Mouse (Mus musculus) spleen, adult 12 weeks (tissue): Measurements from ENCODE around the gene Fbxo11.
"Not testable (repeated sequence)": the region's sequence is repeated elsewhere in the genome, so short reads cannot be mapped to it uniquely, and the experiment has no call there.

Experiments
- DNase-seq: peaks from one replicate; pipeline ENCODE4 v3.0.0; 2022; ENCODE audit warnings: low spot score

Fbxo11 gene

DNA sequence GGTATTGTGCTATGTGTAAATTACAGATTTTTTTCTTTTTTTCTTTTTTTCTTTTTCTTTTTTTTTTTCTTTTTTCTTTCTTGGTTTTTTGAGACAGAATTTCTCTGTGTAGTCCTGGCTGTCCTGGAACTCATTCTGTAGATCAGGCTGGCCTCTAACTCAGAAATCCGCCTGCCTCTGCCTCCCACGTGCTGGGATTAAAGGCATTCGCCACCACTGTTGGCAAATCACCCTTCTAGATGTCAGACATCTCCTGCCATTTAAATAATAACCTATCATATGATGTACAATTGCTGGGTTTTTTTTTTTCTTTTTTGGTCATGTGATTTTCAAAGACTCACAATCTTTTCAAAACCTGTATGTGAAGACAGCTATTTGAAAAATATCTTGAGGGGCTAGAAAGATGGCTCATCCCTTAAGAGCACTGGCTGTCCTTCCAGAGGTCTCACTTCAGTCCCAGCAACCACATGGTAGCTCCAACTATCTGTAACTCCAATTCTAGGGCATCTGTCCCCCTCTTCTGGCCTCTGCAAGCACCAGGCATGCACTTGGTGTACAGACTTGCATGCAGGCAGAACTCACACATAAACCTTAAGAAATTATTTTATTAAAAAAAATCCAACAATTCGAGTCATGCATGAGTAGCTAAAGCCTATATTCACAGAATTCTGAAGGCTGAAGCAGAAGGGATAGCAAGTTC lies 2.3 kb upstream of the Fbxo11 start:
- DNase-seq, result no peak

DNA sequence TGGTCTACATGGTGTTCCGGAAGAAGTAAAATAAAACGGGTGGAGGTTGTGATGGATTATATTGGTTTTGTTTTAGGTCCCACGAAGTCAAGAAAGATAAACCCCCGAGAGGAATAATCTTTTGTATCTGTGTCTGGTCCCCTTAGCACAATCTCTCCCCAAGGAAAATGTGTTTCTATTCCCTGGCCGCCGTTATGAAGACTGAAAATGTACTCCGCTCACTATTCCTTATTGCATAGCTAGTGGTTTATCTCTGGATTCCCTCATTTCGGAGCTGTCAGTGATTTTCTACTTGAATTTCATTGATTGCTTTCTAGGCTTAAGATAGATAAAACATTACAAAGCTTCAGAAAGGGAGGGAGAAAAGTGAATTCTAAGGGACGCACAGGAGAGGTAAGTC lies 1.7 kb upstream of the Fbxo11 start:
- no peak for DNase-seq

DNA sequence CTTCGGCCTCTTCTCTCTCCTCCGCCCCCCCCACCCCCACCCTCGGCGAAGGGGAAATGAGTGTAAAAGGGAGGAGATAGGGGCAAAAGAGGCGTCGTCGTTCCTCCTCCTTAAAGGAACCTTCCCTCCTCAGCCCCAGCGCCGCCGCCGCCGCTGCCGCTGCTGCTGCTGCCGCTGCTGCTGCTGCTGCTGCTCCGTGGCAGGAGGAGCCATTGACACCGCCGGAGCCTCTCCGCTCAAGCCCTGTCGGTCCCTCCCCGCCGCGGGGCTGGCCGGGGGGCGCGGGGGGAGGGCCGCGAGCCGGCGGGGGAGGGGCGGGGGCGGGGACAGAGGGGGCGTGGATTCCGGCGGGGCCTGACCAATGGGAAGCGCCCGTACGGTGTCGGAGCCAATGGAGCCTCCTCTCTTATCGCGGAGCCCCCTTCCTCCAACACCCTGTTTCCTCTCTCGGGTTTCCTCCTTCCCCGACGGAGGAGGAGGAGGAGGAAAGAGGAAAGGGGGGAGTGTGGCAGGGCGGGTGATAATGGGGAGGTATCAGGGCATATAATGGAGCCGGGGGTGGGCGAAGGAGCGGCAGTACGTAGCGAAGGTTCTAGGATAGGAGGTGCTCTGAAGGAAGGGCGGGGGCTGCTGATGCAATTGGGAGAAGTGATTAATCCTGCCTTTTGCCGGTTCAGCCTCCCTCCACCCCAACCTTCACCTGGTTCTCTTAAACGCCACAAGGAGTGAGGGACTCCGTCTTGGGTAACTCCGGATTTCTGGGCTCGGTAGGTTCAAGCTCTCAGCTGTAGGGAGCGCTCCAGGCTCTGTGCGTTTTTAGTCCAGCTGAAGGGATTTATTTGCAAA lies 933 bp upstream of the Fbxo11 start:
- DNase-seq, result peak; percentile 80

DNA sequence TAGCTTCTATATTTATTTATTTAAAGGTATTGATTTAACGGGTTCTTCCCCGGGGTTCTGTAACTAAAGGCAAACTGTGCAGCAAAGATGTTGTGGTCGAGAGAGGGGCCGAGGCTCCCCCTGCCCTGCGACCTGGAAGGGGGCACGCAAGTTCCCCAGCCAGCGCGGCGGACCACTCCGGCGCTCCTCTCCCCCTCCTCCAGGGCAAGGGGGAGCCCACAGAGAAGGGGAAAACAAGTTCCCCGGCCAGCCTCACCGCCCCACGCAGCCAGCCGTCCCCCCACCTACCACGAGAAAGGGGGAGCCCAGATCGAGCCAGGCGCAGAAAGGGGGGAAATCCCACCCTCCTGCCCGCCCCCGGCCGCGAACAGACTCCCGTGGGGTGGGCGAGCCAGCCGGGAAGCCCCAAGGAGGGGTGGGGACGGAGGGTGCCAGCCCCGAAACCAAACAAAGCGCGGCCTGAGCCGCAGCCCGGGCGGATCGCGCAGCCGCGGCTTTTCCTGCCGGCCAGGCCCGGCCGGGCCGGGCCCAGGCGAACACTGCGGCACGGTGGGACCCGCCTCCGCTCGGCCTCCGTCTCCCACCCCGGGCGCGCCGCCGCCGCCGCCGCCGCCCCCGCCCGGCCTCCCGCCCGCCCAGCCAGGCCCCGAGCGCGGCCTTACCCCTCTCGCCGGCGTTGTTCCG lies 602 bp downstream of the Fbxo11 start:
- peak; percentile 56 for DNase-seq

DNA sequence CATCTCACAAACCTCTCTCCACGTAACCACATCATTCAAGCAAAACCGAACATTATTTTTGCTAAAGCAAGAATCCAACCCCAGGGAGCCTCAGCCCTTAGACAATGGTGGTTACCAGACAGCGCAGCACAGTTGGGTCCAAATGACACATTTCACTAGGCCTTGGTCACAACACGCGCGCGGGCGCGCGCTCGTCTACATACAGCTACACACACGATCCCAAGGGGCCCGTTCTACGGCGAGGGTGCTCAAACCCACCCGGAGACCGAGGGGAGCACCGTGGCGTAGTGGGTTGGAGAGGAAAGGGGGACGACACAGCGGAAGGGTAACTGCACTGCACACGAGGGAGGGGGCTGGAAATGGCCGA lies 1.1 kb downstream of the Fbxo11 start:
- DNase-seq, result peak; percentile 59

DNA sequence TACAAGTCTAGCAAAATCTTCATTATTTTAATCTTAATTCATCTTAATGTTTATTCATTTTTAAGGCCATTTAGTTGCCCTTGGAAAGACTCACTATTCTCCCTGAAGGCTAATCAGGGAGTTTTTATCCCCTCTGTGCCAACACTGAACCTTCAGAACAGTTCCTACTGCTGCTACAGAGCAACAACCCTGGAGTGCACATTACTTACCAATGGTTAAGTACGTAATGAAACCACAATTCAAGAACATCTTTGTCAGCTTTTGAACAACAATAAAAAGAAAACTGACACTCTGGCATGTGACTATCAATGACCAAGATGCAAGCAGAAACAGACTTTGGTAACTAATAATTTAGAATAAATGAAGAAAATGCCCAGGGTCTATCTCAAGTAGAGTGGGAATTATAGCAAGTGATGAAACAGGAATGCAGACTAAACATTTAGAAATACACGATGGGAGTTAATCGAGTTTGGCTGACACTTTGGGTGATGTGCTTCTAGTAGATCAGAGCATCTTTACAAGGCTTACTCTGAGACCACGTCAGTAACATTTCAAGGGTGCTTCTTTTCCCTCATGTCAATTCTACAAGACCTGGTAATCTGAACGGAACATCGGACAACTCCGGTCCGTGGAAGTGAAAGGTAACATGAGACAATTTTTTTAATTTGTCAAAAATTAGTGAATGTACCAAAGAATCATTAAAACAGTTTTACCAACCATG lies 2.1 kb downstream of the Fbxo11 start:
- DNase-seq, result no peak

DNA sequence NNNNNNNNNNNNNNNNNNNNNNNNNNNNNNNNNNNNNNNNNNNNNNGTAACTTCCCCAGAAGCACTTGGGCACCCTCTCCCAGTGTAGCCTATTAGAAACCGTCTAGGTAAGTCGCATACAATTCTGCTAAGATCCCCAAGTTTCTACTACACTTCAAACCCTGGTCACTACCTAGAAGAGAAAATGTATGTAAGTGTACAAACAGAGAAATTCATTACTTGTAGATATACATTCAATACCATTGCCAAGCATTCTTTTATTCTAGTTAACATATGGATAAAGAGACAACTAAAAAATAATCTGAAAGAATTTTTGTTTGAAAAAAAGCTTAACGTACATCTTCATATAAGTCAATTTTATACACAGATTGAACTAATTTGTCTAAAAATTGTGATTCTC lies 3.1 kb downstream of the Fbxo11 start:
- no peak for DNase-seq

DNA sequence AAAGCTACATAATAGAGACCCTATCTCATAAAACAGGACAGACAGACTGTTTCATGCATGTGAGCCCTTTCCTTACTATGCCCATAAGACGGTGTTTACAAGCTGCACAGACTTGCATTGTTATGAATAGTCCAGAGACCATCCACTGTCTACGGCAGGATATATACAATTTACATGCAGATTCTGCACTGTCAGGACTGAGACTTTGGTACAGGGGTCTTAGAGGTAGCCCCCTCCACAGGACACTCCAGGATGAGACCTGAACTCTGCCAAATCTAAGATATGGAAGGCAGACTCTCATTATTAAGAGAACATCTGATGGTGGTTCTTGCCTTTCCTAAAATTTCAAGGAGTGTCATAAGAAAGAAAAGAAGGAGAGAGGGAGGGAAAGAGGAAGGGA lies 6.8 kb downstream of the Fbxo11 start:
- DNase-seq, result no peak

DNA sequence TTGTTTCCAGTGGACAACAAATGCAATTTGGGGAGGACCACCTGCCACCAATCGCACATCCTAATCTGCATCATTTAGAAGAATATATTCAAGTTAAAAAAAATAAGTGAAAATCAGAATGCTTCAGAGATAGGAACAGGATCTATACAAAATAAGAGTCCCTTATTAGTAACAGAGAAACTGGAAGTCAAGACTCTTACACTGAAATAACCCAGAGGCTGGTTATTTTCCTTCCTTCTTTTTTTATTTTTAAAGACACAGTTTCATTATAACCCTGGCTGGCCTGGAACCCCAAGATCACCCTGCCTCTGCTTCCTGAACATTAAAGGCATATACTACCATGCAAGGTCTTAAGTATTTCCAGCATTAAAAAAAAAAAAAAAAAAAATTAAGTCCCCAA lies 7.2 kb downstream of the Fbxo11 start:
- no peak for DNase-seq

DNA sequence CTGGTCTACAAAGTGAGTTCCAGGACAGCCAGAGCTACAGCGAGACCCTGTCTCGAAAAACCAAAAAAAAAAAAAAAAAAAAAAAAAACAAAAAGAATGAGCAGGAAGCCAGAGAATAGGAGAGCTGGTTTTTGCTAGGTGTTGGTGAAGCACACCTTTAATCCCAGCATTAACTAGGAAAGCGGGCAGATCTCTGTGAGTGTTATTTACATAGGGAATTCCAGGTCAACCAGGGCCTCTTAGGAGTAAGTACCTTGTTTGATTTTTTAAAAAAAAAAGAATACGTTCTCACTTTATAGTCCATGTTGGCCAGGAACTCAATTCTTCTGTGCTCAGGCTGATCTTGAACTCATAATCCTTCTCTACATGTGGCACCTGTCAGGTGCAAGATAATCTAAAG lies 13.4 kb downstream of the Fbxo11 start:
- DNase-seq, result no peak

DNA sequence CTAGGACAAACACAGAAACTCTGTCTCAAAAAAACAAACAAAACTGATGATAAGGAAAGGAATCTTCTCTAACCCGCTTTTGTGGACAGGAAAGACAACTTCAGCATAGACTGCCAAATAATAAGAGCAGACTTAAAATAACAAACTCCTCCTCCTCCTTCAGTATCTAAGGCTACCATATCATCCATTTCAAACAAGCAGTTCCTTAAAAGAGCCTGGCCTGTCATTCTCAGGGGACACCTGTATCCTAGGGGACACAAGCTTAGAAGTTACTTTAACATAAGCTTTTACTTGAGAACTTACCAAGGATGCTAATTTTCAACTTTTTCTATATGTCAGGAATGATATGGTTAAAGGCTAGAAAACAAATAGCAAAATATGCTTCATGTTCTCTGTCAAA lies 14.2 kb downstream of the Fbxo11 start:
- no peak for DNase-seq

DNA sequence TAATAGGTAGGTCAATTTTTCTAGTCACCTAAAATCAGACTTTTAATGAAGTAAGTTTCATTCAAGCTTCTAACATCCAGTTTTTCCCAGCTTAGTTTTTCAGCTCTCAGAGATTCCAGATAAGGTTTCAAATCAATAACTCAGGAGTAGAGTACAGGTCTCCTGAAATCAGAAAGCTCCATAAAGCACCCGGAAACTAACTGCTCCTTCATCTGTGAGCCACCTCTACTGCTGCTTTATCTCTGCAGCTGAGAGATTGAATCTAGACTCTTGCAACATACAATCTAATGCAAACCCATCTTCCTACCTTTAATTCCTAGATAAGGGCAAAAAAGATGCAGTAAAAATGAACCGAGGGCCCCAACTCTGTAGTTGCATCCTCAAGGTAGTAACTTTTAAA lies 14.8 kb downstream of the Fbxo11 start:
- DNase-seq, result no peak

DNA sequence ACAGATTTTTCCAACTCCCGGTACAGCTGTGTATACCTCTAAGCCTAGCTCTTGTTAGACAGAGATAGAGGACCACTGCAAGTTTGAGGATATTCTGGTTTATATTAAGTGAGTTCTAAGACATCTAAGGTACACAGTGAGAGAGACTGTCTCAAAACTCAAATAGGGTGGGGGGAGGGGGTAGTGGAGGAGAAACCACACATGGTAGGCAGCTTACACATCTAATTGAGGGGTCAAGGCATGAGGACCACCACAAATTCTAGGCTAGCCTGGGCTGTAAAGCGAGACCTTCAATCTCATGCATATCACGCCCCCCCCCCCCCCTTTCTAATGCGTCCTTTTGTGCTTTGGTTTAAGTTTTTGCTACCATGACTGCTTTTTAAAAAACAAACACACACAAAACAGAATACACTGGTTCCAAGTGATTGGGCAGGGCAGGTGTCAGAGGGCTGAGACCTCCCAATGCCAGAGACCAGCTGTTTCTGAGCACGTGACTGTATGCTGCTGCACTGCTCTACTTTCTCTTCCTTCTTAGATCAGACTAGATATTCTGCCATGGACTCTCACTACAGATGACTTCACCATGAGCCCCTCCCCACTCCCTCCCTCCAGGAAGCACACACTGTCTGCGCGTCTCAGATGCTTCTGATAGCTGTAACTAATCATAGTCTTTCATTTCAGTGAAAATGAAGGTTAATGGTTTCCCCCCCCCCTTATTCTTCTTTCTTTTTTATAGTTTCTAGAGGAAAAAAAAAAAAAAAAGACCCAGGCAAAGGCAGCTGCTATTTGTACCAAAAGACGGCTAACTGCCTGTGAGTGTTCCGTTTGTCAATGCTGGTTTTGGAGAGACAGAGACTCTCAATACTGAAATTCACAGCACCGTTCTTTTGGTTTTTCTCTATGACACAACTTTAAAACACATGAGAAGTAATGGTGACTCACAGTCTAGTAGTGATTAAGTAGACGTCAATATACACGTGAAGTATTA lies 22.7 kb downstream of the Fbxo11 start:
- peak; percentile 39 for DNase-seq

DNA sequence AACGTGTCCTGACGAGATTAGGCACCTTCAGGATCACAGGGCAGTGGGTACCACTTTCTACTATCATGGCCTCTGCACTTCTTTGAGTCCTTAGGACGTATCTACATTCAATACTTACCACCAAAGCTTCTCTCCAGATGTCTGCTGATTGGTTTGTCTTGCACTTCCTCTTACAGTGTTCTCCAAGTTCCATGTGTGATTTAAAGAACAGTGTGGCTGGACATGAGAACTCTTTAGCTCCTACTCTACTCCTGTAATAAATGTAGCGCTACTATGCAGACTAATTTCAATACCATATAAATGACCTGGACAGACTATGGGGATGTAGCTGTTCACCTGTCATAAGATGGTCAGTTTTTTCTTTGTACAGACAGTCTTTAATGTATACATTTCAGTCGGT lies 24.3 kb downstream of the Fbxo11 start:
- DNase-seq, result no peak

DNA sequence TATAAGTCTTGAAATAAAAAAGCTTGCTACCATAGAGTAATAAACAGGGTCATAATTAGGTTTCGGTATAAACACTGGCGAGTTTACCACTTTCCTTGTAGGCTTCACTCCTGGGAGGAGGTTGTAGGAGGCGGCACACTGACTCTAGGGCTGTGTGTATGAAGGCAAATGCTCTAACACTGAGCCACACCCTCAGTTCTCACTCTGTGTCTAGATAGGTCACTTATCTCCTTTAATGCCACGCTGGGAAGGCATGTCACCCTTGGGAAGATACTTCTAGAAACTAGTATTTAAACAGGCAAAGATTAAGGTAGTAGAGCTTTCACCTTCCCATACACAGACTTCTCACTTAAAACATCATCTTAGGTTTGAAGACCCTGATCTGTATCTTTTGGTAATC lies 30.7 kb downstream of the Fbxo11 start:
- DNase-seq, result no peak

DNA sequence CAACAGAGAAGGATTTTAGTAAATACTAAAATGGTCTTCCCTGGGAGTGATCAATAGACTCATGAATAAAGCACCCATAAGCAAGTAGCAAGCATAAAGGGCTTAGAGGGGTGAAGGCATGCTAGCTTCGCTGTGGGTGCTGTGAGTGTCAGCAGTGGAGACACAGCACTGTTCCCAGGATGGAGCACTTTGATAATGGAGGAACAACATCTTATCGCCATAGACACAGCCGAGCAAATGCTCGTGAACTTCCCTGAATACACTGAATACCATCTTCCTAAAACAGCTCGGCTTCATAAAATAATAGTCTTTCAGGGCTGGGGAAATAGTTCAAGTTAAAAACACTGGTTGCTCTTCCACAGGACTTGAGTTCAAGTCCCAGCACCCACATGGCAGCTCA lies 33.3 kb downstream of the Fbxo11 start:
- DNase-seq, result no peak

DNA sequence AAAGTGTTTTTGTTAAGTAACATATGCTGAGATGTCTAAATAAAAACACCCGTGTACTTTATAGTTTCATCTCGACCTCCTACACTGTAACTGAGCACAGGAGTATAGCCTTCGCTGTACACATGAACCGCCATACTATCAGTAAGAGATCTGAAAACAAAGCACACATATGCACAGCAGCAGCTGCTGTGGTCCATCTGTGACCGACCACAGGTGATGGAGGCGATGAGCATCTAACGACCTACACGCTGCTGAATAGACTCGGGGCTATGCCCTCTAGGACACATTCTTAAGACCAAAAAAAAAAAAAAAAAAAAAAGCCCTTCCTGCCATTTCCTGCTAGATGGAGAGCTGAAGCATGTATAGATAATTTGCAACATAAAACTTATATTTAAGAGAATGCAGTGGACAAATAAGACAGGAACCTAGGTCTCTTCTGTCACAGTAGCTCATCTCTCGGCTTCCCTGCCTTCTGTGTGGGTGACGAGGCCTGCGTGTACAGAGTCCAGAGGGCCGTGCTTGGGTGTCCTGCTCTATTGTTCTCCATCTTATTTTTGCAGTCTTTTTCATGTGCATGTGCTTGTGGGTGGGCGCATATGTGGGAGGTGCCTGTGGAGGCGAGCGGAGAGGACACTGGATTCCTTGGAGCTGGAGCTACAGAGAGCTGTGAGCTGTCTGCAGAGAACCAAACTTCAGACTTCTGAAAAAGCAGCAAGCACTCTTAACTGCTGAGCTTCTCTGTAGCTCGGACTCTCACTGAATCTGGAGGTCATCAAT lies 35.7 kb downstream of the Fbxo11 start:
- no peak for DNase-seq

DNA sequence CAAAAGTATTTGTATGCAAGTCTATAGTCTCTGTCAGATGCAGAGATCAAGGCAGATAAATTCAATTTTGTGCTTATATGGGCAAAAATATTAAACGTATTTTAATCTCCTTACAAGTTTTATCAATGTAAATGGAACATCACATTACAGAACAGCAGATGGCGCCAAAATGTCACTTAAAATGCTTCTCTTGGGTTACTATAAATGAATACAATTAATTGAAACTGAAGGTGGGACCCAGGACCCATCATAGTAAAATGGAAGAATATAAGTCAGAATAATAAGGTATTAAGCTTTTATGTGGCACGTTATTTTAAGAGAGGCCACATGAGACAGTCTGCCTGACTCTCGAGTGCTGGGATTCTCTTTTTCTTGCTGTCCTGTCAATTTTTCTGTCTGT lies 39.9 kb downstream of the Fbxo11 start:
- no peak for DNase-seq

DNA sequence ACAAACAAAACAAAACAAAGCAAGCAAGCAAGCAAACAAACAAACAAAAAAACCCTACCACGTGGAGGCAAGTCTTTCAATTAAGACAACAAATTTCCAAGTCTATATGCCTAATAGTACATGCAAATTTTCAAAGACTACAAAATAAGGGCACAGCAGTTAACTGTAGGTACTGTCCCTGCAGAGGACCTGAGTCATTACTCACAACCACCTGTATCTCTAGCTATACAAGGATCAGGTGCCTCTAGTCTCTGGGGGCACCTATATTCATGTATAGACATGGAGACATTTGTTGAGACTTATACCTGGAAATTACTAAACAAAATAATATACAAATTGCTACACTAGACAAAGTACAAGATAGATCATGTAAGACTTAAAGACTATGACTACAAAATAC lies 41.2 kb downstream of the Fbxo11 start:
- DNase-seq, result no peak

DNA sequence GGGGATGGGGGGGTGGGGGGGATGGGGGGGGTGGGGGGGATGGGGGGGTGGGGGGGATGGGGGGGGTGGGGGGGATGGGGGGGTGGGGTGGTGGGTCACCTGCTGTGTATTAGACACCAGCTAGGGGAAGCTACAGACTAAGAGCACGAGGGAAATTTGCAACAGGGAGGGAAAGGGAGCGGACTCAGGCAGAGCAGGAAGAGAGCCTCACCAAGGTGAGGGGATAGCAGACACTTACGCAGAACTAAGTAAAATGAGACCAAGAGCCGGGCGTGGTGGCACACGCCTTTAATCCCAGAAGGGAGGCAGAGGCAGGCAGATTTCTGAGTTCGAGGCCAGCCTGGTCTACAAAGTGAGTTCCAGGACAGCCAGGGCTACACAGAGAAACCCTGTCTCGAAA lies 49.1 kb downstream of the Fbxo11 start:
- not testable (repeated sequence) for DNase-seq

DNA sequence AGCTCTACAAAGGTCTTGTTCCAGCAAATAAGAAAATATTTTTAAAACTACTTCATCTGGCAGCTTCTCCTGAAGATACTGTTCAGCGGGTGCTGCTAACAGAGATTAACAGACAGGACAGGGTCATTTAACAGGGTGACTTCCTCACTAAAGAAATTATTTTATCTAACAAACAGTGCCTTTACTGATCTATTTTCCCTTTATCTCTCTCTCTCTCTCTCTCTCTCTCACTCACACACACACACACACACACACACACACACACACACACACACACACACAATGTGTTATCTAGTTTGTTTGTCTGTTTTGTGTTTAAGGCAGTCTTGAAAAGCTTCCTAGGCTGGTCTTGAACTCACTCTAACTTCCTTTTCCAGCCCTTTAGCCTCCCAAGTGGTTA lies 50.6 kb downstream of the Fbxo11 start:
- no peak for DNase-seq
